Mouse (Mus musculus) frontal cortex, postnatal 10 days (tissue): ENCODE measurements around the gene Nat8f4.
"Not testable (repeated sequence)": the region's sequence is repeated elsewhere in the genome, so short reads cannot be mapped to it uniquely, and the experiment has no call there.

ENCODE experiments used
- DNase-seq, 2 experiments: peaks; one replicate each; pipeline ENCODE4 v3.0.0; 2022; ENCODE audit warnings: low spot score in 2 of 2, mixed read lengths in 1 of 2

Nat8f4 gene

GRCm38 (mm10) chr6:85904642-85905061, at the start of gene Nat8f4:
Nat8f4 (minus strand) TSS chr6:85904884.
- peak; percentile 51 to 77 for DNase-seq

GRCm38 (mm10) chr6:85948549-85948948, 43.9 kb upstream of the Nat8f4 start:
- DNase-seq: no peak

- DNase-seq: no peak
Measured at GRCm38 (mm10) chr6:85942469-85942868, 37.8 kb upstream of the Nat8f4 start.

GRCm38 (mm10) chr6:85938701-85939100, 34.0 kb upstream of the Nat8f4 start:
- DNase-seq: no peak

GRCm38 (mm10) chr6:85936508-85937465, 32.1 kb upstream of the Nat8f4 start:
- peak; percentile 53 to 77 for DNase-seq

GRCm38 (mm10) chr6:85935646-85936045, 31.0 kb upstream of the Nat8f4 start:
- no peak for DNase-seq

GRCm38 (mm10) chr6:85934047-85934446, 29.4 kb upstream of the Nat8f4 start:
- DNase-seq: no peak

- no peak for DNase-seq
Measured at GRCm38 (mm10) chr6:85929312-85929711, 24.6 kb upstream of the Nat8f4 start.

GRCm38 (mm10) chr6:85927476-85928464, 23.1 kb upstream of the Nat8f4 start:
- DNase-seq: no peak

GRCm38 (mm10) chr6:85926709-85927108, 22.0 kb upstream of the Nat8f4 start:
- no peak for DNase-seq

GRCm38 (mm10) chr6:85923643-85924042, 19.0 kb upstream of the Nat8f4 start:
- DNase-seq: no peak

GRCm38 (mm10) chr6:85919401-85919800, 14.7 kb upstream of the Nat8f4 start:
- no peak for DNase-seq

- not testable (repeated sequence) for DNase-seq
Measured at GRCm38 (mm10) chr6:85918341-85918740, 13.7 kb upstream of the Nat8f4 start.

- DNase-seq: no peak
Measured at GRCm38 (mm10) chr6:85916596-85916995, 11.9 kb upstream of the Nat8f4 start.

GRCm38 (mm10) chr6:85915539-85916513, 11.1 kb upstream of the Nat8f4 start, which contains the start of gene Nat8f1:
Nat8f1 (minus strand) TSS chr6:85915687.
- DNase-seq: peak; percentile 86

GRCm38 (mm10) chr6:85915141-85915538, 10.5 kb upstream of the Nat8f4 start:
- no peak for DNase-seq

GRCm38 (mm10) chr6:85911587-85911986, 6.9 kb upstream of the Nat8f4 start, which contains the start of gene Tprkb:
Tprkb (plus strand) TSS chr6:85911865.
- no peak for DNase-seq

- DNase-seq: no peak
Measured at GRCm38 (mm10) chr6:85909704-85910103, 5.0 kb upstream of the Nat8f4 start.

GRCm38 (mm10) chr6:85908341-85908740, 3.7 kb upstream of the Nat8f4 start:
- DNase-seq: no peak

- peak; percentile 45 to 74 for DNase-seq
Measured at GRCm38 (mm10) chr6:85906911-85907351, 2.2 kb upstream of the Nat8f4 start.

GRCm38 (mm10) chr6:85902303-85902702, 2.4 kb downstream of the Nat8f4 start:
- DNase-seq: no peak
